Mouse (Mus musculus): ENCODE results near the gene Duxbl3. TPM values are rescaled to one million over a fixed set of nuclear protein-coding genes. Genes with fewer than 3 reads are reported as not detected.
"Not testable (repeated sequence)": the region's sequence is repeated elsewhere in the genome, so short reads cannot be mapped to it uniquely, and the experiment has no call there.

The Duxbl3 gene
- polyA plus RNA-seq (2016; fragmentation: Nextera tagmentation; extraction: Ambion mirVana): 2.3 and 3.1 TPM in 2 replicates

GRCm38 (mm10) chr14:26257756-26258617 is at the start of gene Duxbl3:
Gene Duxbl3, plus strand, starts transcription at chr14:26257962.
- H3K4me3 ChIP-seq; H3K36me3 ChIP-seq; H3K27ac ChIP-seq; DNase-seq (ENCODE audit: low spot score); H3K4me1 ChIP-seq; H3K9me3 ChIP-seq (replicated peaks); H3K27me3 ChIP-seq (ENCODE audit: low read depth, poor library complexity, severe bottlenecking): not testable (repeated sequence)
- WGBS: no CpG with 5 or more reads among the region's 25 CpGs

- not testable (repeated sequence) for DNase-seq (ENCODE audit: low spot score); H3K27ac ChIP-seq; H3K4me1 ChIP-seq; H3K4me3 ChIP-seq; H3K9me3 ChIP-seq (replicated peaks); H3K27me3 ChIP-seq (ENCODE audit: low read depth, poor library complexity, severe bottlenecking); H3K36me3 ChIP-seq
- no CpG with 5 or more reads among the region's 5 CpGs for WGBS
Measured at GRCm38 (mm10) chr14:26216233-26217000, 41.3 kb upstream of the Duxbl3 start.

GRCm38 (mm10) chr14:26237183-26237582 is 20.6 kb upstream of the Duxbl3 start:
- H3K27me3 ChIP-seq (ENCODE audit: low read depth, poor library complexity, severe bottlenecking); H3K4me3 ChIP-seq; DNase-seq (ENCODE audit: low spot score); H3K27ac ChIP-seq; H3K4me1 ChIP-seq; H3K9me3 ChIP-seq (replicated peaks); H3K36me3 ChIP-seq: not testable (repeated sequence)
- WGBS: no CpG with 5 or more reads among the region's 2 CpGs

- DNase-seq (ENCODE audit: low spot score); H3K36me3 ChIP-seq; H3K27me3 ChIP-seq (ENCODE audit: low read depth, poor library complexity, severe bottlenecking); H3K9me3 ChIP-seq (replicated peaks); H3K27ac ChIP-seq; H3K4me1 ChIP-seq; H3K4me3 ChIP-seq: not testable (repeated sequence)
- WGBS: no CpG with 5 or more reads among the region's 6 CpGs
Measured at GRCm38 (mm10) chr14:26258729-26259128, 967 bp downstream of the Duxbl3 start.

GRCm38 (mm10) chr14:26286737-26287136 is 29.0 kb downstream of the Duxbl3 start:
- no CpG with 5 or more reads among the region's 2 CpGs for WGBS
- not testable (repeated sequence) for H3K27ac ChIP-seq; H3K27me3 ChIP-seq (ENCODE audit: low read depth, poor library complexity, severe bottlenecking); DNase-seq (ENCODE audit: low spot score); H3K9me3 ChIP-seq (replicated peaks); H3K36me3 ChIP-seq; H3K4me1 ChIP-seq; H3K4me3 ChIP-seq

GRCm38 (mm10) chr14:26293859-26294258 is 36.1 kb downstream of the Duxbl3 start:
- no peak for DNase-seq (ENCODE audit: low spot score)
- WGBS: 100% methylated on average over 1 of the region's 1 CpGs

GRCm38 (mm10) chr14:26297055-26297454 is 39.3 kb downstream of the Duxbl3 start:
- no peaks in the 10 kb centered on the region for H3K36me3 ChIP-seq
- no peak overlapping the region for H3K27ac ChIP-seq
- no peak overlapping the region for H3K4me3 ChIP-seq
- DNase-seq (ENCODE audit: low spot score): no peak
- no peaks in the 10 kb centered on the region for H3K27me3 ChIP-seq (ENCODE audit: low read depth, poor library complexity, severe bottlenecking)
- no peaks in the 10 kb centered on the region for H3K9me3 ChIP-seq (replicated peaks)
- 76% methylated on average over 4 of the region's 4 CpGs for WGBS
- no peaks in the 10 kb centered on the region for H3K4me1 ChIP-seq

More at GRCm38 (mm10) chr14:26293859-26294258, 36.1 kb downstream of the Duxbl3 start:
- Histone ChIP-seq H3K9me3 (replicated peaks) (no peaks in the 10 kb centered on the region), H3K4me3 (no peak overlapping the region), H3K4me1 (no peaks in the 10 kb centered on the region), H3K27ac (no peak overlapping the region), H3K27me3 (ENCODE audit: low read depth, poor library complexity, severe bottlenecking) (no peaks in the 10 kb centered on the region), H3K36me3 (no peaks in the 10 kb centered on the region)

GRCm38 (mm10) chr14:26297484-26297883 is 39.7 kb downstream of the Duxbl3 start:
- 86% methylated on average over 5 of the region's 5 CpGs for WGBS
- DNase-seq (ENCODE audit: low spot score): no peak

GRCm38 (mm10) chr14:26303111-26303510 is 45.3 kb downstream of the Duxbl3 start:
- no peaks in the 10 kb centered on the region for H3K36me3 ChIP-seq
- DNase-seq (ENCODE audit: low spot score): peak; percentile 47
- no peaks in the 10 kb centered on the region for H3K27me3 ChIP-seq (ENCODE audit: low read depth, poor library complexity, severe bottlenecking)
- H3K9me3 ChIP-seq (replicated peaks): no peaks in the 10 kb centered on the region
- no peaks in the 10 kb centered on the region for H3K4me1 ChIP-seq
- H3K27ac ChIP-seq: no peak overlapping the region
- no peak overlapping the region for H3K4me3 ChIP-seq
- 47% methylated on average over 2 of the region's 2 CpGs for WGBS

More at GRCm38 (mm10) chr14:26297484-26297883, 39.7 kb downstream of the Duxbl3 start:
- H3K27ac ChIP-seq: no peak overlapping the region
- H3K4me3 ChIP-seq: no peak overlapping the region
- H3K27me3 ChIP-seq (ENCODE audit: low read depth, poor library complexity, severe bottlenecking): no peaks in the 10 kb centered on the region
- H3K4me1 ChIP-seq: no peaks in the 10 kb centered on the region
- no peaks in the 10 kb centered on the region for H3K36me3 ChIP-seq
- H3K9me3 ChIP-seq (replicated peaks): no peaks in the 10 kb centered on the region

- Histone ChIP-seq H3K4me1 (no peaks in the 10 kb centered on the region), H3K27ac (no peak overlapping the region), H3K9me3 (replicated peaks) (no peaks in the 10 kb centered on the region), H3K4me3 (no peak overlapping the region), H3K36me3 (no peaks in the 10 kb centered on the region), H3K27me3 (ENCODE audit: low read depth, poor library complexity, severe bottlenecking) (no peaks in the 10 kb centered on the region)
- DNase-seq (ENCODE audit: low spot score): peak; percentile 38
- 46% methylated on average over 2 of the region's 2 CpGs for WGBS
Measured at GRCm38 (mm10) chr14:26306032-26306431, 48.3 kb downstream of the Duxbl3 start.

- Histone ChIP-seq H3K36me3 (no peaks in the 10 kb centered on the region), H3K4me3 (no peak overlapping the region), H3K9me3 (replicated peaks) (no peaks in the 10 kb centered on the region), H3K27ac (no peak overlapping the region), H3K27me3 (ENCODE audit: low read depth, poor library complexity, severe bottlenecking) (no peaks in the 10 kb centered on the region), H3K4me1 (no peaks in the 10 kb centered on the region)
- WGBS: 90% methylated on average over 6 of the region's 6 CpGs
- no peak for DNase-seq (ENCODE audit: low spot score)
Measured at GRCm38 (mm10) chr14:26308813-26309212, 51.1 kb downstream of the Duxbl3 start.

GRCm38 (mm10) chr14:26309511-26309910 is 51.7 kb downstream of the Duxbl3 start:
- no peak for DNase-seq (ENCODE audit: low spot score)
- Histone ChIP-seq H3K9me3 (replicated peaks) (no peaks in the 10 kb centered on the region), H3K4me1 (no peaks in the 10 kb centered on the region), H3K27ac (no peak overlapping the region), H3K4me3 (no peak overlapping the region), H3K27me3 (ENCODE audit: low read depth, poor library complexity, severe bottlenecking) (no peaks in the 10 kb centered on the region), H3K36me3 (no peaks in the 10 kb centered on the region)
- 94% methylated on average over 1 of the region's 1 CpGs for WGBS

- H3K27me3 ChIP-seq (ENCODE audit: low read depth, poor library complexity, severe bottlenecking): no peaks in the 10 kb centered on the region
- no peak for DNase-seq (ENCODE audit: low spot score)
- no peaks in the 10 kb centered on the region for H3K9me3 ChIP-seq (replicated peaks)
- H3K27ac ChIP-seq: no peak overlapping the region
- WGBS: 73% methylated on average over 3 of the region's 3 CpGs
- H3K4me3 ChIP-seq: no peak overlapping the region
- peaks cover 10% of the 10 kb centered on the region for H3K4me1 ChIP-seq
- no peaks in the 10 kb centered on the region for H3K36me3 ChIP-seq
Measured at GRCm38 (mm10) chr14:26316246-26316730, 58.5 kb downstream of the Duxbl3 start.

All from limb, embryonic 10.5 days (tissue).